Mouse (Mus musculus): ENCODE results near the gene Anxa7.

The Anxa7 gene

DNA sequence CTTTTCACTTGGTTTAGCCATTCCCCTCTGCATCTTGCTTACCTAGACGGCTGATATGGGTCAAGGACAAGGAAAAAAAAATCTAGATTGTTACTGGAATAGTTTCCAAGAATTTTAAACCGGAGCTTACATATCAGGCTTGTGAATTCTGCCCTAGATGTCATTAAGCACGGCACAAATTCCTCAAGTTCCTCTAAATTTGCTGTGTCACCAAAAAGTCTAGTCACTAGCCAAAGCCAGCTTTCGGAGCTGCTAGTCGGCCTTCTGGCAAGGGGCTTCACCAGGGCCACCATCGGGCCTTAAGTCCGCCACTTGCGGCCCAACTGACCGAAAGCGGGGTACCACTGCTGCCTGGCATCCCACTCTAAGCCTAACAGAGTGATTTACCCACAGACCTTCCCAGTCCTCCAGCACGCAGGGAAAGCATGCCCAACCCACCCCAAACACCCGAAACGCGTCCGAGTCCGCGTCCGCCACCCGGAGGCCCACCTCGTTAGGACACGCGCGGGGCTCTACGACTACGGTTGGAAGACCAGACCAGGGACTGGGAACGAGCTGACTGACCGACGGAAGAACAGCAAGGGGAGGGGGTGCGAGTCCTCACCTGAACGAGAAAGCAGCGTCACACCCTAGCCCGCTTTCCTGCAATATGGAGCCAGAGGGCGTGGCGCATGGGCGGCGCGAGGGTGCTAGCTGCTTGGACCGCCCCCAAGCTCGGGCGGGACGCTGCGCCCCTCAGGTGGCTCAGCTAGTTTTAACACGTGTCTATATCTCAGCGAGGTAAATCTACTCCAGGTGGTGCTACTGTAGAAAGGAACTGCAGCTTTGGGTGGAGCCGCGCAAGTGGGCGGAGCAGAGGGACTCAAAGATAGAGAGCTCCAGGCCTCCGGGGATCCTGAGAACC is at the start of gene Anxa7:
Gene Anxa7 (minus strand): TSS at position 843 of the 904 bp plus-strand sequence.
- peak; percentile 59 for DNase-seq (ENCODE audit: low spot score)

DNA sequence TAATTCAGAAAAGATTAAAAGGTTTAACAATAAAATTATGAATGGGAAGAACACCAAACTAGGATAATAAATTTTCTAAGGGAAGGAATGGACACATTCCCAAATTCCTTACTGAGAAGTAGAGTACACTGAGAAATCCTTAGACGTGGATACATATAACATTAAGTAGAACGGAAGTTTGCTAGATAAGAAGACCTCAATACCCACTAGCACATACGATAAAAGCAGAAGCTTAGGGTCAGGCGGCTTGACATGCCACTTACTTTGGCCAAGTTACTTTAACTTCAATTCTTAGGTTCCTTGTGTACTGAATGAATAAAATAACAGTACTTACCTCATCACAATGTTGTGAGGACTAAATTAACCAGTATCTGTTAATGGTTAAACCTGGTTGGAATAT is 49.7 kb upstream of the Anxa7 start:
- no peak for DNase-seq (ENCODE audit: low spot score)

DNA sequence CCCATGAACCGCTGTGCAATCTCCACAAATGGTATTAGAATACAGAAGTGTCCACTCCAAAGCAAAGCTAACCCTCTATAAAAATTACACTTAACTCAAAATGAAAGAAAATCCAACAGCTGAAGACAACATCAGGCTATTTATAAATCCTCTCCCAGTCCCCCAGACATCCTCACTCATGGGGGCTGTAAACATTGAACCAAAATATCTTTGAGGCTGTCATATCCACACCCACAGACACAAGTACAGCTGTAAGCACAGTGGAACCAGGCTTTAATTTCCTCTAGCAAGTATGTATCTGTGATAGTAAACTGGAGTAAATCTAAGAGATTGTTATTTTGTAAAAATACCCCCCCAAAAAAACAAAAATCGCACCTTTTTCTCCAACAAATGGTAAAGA is 40.2 kb upstream of the Anxa7 start:
- DNase-seq (ENCODE audit: low spot score), result no peak

DNA sequence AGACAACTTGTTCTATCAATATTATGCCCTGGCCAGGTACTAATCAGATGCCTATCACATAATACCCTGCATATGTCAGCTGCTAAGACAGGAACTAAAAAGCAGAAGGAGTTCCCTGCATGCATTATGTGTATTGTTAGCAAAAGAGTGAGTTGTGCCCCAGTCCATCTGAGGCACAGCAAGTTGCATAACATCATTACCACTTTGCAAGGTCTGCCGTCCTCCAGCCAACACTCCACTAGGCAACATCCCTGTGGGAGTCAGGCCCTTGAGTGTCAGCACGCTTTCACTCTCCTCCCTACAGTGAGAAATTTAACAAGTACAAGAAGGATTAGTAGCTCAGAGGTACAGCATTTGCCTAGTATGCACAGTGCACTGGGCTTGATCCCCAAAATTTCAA is 28.5 kb upstream of the Anxa7 start:
- DNase-seq (ENCODE audit: low spot score), result no peak

DNA sequence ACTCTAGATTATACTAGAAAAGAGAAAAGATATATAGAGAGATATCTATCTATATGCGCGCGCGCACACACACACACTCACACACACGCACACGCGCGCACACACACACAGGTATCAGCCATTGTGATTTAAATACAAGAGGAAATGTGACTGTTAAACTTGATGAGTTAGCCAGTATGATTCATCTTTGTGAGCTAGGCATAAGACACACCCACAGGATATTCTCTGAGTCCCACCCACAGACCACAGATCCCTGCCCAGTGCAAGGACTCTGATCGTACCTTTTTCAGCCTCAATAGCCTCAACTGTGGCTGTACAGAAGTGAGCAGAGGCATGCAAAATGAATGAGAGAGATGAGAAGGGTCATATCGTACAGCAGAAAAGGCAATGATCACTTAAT is 23.0 kb upstream of the Anxa7 start:
- DNase-seq (ENCODE audit: low spot score), result no peak

DNA sequence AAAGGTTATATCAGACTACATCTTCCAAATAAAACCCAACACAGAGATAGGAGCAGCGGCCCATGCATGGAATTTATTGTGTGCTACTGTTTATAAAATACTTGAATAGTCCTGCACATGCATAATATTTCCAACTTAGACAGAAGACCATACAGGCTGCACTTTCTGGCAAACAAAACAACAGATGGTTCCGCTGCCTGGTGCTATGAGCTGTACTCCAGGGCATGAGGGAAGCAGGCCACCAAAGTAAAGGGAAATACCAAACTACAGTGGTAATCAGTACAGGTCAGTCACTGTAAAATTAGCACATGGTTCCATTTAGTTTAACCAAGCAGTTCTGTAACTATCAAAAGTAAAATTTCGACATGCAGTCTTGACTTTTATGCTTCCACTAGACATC is 20.0 kb upstream of the Anxa7 start:
- DNase-seq (ENCODE audit: low spot score), result no peak

DNA sequence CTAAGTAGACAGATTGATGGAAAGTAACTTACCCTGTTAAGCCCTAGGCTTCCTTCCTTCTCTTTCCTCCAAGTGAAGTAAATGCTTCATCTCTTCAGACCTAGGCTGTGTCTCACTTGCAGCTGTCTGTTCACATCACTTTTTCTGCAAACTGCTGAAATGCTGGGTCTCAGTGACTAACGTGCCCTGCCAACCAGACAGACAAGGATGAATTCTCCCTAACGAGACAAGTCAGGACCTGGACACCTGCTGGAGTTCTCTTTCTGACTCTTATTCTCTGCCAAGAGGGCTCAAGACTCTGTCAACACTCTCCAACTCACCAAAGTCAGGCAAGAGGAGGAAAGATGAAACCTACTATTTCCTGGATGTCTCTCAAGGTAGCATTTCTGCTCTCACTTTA is 16.7 kb upstream of the Anxa7 start, which contains the start of gene Mss51:
Gene Mss51 (minus strand): TSS at position 299 of the 400 bp plus-strand sequence.
- DNase-seq (ENCODE audit: low spot score), result no peak

DNA sequence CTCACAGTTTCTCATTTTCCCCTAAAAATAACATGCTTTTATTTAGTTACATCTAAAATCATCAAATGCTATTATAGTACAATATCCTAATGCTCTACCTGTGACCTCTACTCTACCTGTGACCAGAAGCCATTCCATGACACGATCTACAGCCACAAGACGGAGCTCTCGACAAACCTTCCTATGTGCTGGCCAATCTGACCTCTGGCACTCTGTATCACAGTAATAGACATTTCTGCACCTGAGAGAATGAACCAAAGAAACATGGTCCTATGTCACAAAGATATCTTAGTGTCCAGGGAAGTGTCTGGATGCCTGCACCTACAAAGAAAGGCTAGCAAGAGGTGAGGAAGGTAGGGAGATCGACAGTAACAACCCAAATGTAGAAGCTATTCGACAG is 6.1 kb upstream of the Anxa7 start:
- DNase-seq (ENCODE audit: low spot score), result no peak

DNA sequence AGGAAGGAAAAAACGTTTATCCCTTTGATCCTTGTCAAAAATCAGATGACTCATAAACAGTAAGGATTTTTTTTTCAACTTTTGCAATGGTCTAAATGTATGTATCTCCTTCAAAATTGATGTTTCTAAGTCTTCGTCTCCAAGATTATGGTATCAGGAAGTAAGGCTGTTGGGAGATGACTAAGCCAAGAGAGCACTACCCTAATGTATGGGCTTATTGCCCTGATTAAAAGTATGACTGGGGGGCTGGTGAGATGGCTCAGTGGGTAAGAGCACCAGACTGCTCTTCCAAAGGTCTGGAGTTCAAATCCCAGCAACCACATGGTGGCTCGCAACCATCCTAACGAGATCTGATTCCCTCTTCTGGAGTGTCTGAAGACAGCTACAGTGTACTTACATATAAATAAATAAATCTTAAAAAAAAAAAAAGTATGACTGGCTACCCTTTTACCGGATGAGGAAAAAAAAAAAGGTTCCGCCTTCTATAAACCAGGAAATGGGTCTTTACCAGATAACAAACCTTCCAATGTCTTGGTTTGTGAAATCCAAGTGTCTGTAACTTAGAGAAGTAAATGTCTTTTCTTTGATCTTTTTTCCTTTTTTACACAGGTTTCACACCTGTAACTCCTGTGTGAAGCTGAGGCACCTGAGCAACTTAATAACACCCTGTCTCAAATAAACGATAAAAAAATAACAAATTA is 2.3 kb upstream of the Anxa7 start:
- no peak for DNase-seq (ENCODE audit: low spot score)

DNA sequence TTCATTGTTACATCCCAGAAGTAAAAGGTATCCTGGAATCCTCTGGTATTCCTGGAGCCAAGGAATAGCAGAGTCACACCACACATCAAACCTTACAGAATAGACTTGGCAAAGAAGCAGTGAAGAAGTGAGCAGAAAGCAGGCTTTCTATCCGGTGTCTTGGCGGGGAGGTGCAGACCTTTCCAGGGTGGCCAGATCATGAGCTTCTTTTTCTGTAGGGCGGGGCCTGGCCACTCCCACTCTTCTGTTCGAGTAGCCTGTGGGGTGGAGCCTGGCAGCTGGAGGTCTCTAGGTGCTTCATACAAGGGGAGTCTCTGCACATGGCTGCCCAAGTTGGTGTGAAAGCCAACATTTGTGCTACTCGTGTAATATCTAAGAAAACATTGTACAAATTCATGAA is 1.3 kb upstream of the Anxa7 start:
- no peak for DNase-seq (ENCODE audit: low spot score)

DNA sequence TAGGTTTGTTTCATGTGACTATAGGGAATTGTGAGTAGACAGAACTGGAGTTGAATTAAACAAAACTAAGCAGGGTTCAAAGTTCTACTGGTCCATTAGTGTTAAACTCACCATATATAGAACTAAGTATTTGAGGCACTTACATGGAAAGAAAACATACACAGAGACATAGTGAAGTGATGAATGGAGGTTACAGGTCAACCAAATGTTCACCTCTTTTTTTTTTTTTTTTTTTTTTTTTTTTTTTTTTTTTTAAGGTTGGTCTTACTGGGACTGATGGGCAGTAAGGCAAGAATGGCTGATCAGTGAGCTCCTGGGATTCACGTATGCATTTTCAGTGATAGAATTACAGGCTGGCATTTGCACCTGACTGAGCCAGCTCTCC is 254 bp upstream of the Anxa7 start:
- no peak for DNase-seq (ENCODE audit: low spot score)

DNA sequence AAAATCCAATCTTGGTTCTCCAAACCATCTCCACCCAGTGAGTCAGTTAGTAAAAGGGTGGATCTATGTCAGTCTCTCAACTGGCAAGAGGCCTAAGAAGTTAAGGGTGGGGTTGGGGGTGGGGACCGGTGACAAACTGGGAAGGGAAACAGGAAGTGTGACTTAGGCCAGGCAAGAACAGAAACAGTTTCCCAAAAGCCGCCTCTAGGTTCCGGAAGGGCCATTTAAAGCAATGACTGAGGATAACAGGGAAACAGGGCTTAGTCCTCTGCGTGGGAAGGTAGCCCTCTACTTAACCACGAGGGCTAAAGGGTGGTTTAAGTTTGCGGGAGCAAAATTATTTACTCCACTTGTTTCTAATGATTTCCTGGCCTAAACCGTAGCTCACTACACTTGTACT is 1.1 kb downstream of the Anxa7 start:
- DNase-seq (ENCODE audit: low spot score), result no peak

DNA sequence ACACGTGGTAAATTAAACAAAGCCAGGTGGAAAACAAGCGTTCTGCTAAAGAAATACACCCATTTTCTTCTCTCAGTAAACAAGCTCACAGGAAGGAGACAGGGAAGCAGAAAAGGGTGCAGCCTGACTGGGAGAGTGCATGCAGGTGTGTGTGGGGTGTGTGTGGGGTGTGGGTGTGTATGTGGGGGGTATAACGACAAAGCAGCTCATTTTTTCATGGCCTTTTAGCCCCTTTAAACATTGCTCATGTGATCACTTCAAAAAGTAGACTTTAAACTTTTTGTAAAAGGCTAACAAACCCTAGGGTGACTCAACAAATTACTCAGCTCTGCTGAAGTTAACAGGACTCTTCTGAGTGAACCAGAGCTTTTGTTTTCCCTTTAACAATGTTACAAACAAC is 1.5 kb downstream of the Anxa7 start:
- no peak for DNase-seq (ENCODE audit: low spot score)

DNA sequence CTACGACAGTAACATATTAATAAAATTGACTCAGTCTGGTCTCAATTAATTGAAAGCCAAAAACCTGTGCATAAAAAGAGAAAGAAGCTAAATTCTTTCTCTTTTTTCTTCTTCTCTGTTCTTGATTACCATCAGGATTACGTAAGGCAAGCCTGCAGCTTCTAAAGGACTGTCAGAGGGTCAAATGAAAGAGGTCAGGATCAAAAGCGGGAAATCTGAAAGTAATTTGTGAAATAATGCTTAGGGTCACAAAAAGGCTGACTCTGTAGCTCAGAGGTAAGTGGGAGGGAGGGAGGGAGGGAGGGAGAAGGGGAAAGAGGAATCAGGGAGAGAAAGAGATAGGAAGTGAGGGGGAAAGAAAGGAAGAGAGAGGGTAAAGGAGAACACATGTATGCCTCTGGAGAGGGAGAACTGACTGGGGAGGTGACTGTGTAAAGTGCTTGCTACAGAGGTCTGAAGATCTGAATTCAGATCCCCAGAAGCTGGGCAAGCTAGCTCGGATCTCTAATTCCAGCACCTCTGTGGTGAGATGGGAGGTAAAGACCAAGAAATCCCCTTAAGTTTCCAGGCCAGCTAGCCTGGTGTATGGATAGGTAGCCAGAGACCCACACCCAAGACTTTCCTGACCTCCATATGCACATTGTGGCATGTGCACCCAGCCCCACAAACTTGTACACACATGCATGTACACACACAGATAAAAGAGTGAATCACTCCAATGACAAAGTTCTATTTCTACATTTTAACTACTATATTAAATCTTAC is 2.5 kb downstream of the Anxa7 start:
- DNase-seq (ENCODE audit: low spot score), result no peak

DNA sequence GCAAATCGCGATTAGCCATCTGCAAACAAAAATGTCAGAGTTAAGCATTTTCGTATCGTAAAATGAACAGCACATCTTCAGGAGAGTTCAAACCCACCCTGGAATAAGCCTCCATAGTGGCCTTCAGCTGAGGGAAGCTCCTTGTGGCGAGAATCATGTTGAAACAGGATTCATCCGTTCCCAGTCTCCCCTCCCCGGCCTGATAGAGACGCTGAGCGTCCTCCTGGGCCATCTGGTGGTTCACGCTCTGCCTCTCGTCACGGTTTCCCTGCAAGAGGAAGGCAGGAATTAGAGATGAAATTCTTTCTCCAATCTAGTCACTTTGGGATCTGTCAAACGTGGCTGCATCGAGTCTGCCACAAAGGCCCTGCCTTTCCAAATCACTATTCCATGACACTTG is 19.7 kb downstream of the Anxa7 start:
- no peak for DNase-seq (ENCODE audit: low spot score)

DNA sequence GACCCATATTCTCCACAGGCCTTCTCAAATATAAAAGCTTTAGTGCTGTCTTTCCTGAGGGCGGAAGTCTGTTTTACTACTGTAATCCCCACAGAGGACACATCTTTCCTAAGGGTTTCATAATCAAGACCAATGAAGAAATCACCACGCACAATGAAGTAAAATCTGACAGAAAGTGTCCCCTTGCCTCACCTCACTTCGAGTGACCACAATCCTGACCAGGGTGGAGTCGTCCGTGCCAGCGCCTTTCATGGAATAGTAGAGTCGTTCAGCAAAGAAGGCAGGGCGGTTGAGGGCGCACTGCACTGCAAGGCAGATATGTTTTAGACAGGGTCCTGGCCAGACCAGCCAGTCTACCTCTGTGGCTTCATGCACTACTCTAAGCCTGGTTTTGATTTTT is 21.6 kb downstream of the Anxa7 start:
- no peak for DNase-seq (ENCODE audit: low spot score)

DNA sequence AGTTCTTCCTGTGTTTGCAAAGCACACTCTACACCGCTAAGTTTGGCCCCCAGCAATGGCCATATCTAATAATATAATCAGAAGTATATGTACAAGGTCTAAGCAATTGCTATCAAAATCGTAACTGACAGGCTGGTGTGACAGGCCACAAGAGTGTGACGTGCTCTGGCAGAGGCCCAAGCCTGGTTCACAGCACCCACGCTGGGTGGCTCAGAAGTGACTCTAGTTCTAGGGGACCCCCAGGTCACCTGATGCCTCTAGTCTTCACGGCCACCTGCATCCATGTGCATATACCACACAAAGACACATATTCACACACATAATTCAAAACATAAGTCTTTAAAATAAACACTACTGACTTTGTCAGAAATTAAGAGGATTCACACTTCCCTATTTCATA is 27.0 kb downstream of the Anxa7 start:
- DNase-seq (ENCODE audit: low spot score), result no peak

DNA sequence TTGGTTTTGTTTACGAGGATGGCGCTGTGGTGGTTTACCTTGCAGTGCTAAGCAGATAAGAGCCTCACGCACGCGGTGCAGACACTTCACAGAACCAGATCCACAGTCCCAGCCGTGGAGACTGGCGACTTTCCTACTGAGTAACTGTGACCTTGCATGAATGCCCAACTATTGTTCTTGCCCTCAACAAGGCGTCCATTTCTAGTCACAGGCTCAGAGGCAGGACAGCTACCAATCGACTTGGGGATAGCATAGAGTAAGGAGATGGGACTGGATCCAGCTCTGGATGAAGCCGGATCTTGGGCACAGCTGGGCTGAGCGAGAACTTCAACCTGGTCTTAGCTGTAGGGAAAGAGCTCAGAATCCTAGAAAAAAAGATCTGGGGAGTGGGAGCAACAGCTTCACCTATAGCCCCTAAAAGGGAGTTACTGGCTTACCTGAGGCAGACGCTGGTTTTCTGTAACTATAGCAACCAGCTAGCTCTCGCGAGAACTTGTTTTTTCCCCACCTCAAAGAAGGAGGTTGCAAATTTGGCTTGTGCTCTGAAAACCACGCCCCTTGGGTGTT is 28.1 kb downstream of the Anxa7 start, which contains the start of gene Cfap70:
Gene Cfap70 (minus strand): TSS at position 462 of the 567 bp plus-strand sequence.
- peak; percentile 35 for DNase-seq (ENCODE audit: low spot score)

DNA sequence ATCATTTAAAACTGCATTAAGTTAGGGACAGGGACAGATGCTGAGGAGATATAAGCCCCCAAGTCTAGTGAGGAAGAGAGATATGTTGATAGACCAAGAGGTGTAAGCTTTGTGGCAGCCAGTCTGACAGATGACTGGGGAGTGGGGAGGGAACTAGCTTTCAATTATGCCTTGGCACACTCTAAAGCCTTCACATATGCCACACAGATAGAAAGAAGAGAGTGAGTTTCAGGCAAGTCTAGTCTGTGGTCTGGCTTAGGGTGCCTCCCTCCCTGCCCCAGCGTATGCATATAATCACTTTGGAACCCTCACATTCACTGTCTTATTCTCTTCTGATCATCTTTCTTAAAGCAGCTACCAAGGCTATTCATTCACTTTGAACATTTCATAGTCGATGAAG is 28.6 kb downstream of the Anxa7 start:
- no peak for DNase-seq (ENCODE audit: low spot score)

DNA sequence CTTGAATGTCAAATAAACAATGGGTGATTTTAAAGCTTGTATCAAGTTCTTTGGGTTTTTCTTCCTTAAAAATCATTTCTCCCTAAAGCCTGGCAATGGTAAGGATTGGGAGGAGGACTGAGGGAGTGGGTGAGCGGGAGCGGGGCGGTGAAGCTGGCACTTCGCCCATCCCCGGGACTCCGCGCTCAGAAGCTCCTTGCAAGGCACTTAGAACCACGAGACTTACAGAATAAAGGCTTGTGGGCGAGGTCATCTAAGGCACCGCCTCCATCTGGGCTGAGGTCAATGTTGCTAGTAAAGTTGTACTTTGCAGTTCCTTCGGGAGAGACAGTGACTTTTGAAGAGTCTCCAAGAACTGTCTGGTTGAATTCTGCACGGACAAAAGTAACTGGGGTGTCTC is 32.7 kb downstream of the Anxa7 start:
- no peak for DNase-seq (ENCODE audit: low spot score)

DNA sequence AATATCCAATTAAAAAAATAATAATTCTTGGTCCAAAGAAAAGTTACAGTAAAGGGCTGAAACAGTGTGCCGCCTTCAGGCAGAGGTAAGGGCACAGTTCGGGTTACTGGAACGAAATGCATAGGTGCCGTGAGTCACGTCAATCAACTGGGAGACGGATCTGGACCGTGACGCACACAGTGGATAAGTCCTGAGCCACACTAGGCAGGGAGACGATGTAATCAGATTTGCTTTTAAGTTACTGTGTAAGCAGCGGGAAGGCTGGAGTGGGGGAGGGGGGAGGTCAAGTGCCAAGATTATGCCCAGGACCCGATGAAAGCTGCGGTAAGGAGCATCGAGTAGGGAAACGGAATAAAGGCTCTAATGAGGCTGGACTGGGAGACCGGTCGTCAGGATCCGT is 37.7 kb downstream of the Anxa7 start:
- DNase-seq (ENCODE audit: low spot score), result no peak

DNA sequence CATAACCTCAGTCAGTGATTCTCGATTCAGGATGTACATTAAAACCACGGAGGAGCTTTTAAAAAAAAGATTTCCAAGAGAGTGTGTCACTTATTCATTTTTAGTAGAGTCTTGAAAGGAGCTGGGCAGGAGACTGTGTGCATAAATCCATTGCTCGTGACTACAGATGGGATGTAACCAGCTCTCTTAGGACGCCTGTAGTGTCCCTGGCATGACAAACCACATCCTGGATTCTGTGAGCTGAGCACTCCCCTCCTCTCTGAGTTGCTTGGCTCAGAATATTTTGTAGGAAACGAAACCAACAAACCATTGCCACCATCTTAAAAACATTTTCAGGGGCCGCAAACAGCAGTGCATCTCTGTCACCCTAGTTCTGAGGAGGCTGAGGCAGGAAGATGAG is 43.0 kb downstream of the Anxa7 start:
- DNase-seq (ENCODE audit: low spot score), result no peak

All from left cerebral cortex, adult 11 months (tissue).